Mouse (Mus musculus) thymus, adult 18-20 months (tissue): ENCODE data around the gene Acox3.
"Not testable (repeated sequence)": the region's sequence is repeated elsewhere in the genome, so short reads cannot be mapped to it uniquely, and the experiment has no call there.

Experiments
- DNase-seq, 2 experiments: peaks; one replicate each; pipeline ENCODE4 v3.0.0; 2022; ENCODE audit warnings: mixed read lengths in 2 of 2

Acox3 gene

DNA sequence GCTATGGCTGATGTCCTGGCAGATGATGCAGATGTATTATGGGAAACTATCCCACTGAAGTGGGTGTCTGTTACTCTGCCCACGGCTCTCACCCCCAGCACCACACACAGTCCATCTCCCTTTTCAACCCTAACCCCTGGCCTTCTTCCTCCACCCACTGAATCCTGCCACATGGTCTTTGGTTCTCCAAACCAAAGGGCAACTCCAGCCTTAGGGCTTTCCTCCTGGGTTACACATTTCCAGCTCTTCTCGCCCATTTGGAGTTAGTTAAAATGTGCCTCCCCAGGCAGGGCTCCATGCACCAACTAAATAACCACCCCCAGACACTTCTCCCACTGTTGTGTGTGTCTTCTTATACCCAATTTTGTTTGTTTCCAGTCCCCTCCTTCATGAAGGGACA is 4.4 kb upstream of the Acox3 start:
- DNase-seq = no peak

GRCm38 (mm10) chr5:35579247-35579893 is 3.5 kb upstream of the Acox3 start:
- no peak for DNase-seq

DNA sequence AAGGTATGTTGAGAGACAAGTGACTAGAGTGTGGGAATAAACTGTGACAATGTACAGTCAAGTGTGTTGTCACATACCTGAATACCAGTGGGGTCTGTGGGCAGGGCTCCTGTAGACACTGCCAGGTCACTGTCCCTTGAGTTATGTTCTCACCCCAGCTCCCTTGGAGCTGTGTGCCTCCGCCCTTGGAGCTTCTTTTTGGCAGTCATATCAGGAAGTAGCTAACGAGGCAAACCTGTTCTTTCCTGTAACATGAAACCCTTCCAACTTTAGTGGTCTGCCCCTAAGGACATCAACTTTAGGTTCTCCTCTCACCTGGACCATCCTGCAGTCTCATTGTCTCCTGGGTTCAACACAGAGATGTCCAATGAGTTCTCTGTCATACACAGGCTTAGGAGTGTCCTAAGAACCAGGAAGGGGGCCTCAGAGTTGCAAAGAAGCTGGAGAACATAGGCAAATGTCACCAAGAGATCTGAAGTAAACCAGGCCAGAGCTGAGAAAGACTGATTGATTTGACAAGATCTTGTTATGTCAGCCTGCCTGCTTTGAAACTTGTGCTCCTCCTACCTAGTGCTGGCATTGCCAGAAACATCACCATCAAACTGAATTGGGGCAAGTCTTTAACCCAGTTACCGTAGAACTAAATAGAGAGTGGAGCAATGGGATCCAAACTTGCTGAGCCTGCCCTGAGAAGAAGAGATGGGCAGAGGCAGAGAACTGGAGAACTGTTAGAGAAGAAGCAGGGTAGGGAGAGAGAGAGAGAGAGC is 2.5 kb upstream of the Acox3 start:
- no peak for DNase-seq

- DNase-seq = no peak
Observed at GRCm38 (mm10) chr5:35583221-35583783, 462 bp downstream of the Acox3 start.

GRCm38 (mm10) chr5:35584259-35584658 is 1.4 kb downstream of the Acox3 start:
- DNase-seq = not testable (repeated sequence)

DNA sequence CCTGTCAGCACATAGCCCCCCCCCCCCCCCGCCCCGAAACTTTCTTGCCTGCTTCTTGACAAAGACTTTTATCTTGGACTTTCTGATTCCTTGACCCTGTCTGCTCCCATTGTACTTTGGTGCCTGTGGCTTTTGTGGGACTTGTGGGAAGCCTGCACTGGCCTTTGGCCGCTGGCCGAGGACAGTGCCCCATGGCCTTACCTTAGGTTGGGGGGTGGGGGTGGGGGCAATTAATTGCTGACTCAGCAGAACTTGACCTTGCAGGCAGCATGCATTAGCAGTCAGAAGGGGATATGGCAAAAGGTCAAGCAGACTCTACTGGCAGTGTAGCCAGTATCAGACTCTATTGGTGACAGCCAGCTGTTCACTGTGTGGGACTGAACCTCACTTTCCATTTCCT is 8.7 kb downstream of the Acox3 start:
- DNase-seq = no peak

DNA sequence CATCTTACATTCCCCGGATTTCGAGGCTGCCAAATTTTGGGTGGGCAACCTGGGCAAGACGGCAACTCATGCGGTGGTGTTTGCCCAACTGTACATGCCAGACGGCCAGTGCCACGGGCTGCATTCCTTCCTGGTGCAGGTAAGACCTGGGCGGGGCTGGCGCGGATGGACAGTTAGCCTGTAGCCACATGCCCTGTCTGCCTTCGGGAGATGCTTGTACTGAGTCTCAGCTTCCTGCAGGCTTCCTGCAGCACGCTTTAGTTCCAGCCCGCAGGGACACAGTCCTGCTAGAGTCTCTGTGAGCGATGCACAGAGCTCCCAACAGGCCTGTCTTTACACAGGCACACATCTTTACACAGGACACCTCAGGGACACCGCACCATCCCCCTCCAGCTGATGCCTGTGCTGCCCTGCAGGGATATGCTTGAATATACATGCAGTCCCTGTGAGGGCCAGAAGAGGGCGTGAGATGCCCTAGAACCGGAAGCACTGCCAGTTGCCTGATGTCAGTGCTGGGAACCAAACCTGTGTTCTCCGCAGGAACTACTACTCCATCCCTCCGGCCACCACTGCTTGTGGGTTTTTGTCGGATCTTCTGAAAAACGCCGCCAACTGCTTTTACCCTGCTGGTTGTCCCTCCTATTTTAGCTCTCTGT is 9.4 kb downstream of the Acox3 start:
- DNase-seq = no peak

- DNase-seq = no peak
Observed at GRCm38 (mm10) chr5:35592824-35593223, 10.0 kb downstream of the Acox3 start.

GRCm38 (mm10) chr5:35593272-35593671 is 10.4 kb downstream of the Acox3 start:
- DNase-seq = no peak

DNA sequence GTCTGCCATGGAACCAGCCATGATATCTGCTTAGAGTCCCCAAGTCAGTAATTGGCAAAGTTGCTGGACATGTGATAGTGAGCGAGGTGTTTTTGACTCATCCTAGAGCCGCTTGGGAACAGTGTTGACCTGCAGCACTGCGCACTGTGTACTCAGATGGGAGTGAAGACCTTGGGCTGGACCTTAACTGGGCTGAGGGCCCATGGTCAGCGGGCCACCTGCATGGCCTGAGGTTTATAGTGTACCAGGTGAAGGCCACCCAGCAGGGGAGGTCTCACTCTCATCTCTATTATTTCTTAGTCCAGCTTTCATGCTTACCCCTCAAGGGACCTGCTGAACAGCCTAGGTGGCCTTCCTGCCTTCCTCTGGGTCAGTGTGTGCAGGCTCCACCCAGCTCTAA is 11.9 kb downstream of the Acox3 start:
- DNase-seq = no peak

GRCm38 (mm10) chr5:35595706-35596105 is 12.9 kb downstream of the Acox3 start:
- peak in 1 of 2 experiments; percentile 22 for DNase-seq

DNA sequence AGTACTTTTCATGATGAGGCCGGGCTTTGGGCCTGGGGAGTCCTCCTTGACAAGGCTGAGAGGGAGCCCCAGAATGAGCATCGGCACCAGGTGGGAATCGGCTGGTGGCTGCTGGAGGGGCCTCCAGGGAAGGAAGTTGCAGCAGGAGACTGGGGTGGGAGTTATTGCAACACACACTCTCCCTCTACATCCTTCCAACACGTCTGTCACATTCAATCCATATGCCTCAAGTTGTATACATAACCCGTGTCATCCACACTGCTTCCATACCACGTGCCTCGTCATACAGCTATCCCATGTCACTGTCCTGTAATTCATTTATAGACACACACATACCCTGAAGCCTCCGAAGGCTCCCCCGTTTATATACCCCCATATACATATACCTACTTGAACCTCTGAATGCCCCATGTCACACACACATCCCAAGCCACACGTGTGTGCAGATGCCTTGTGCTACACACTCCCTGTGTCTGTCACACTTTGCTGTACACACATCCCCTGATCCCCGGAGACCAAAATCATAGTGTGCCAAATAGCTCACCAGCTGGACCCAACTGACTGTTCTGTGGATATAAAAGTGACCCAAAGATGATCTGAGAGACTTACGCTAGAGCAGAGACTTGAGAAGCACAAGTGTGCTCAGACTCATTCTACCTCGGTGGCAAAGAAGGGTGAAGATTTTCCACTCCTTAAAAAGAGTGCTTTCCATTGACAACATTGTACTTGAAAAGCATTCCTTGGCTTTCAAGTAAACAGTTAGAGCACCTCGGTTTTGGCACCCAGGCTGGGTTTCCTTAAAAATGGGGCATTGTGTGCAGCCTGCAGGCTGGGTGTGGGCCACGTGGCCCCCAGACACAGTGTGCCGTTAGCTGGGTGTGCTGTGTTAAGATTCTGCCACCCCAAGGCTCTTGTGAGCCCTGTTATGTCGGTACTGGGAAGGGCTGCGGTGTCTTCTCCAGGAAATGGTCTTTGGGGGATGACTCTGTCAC is 13.6 kb downstream of the Acox3 start:
- no peak for DNase-seq

- no peak for DNase-seq
Observed at GRCm38 (mm10) chr5:35600233-35600632, 17.4 kb downstream of the Acox3 start.

GRCm38 (mm10) chr5:35601526-35601925 is 18.7 kb downstream of the Acox3 start:
- no peak for DNase-seq

- DNase-seq = no peak
Observed at GRCm38 (mm10) chr5:35605355-35605754, 22.5 kb downstream of the Acox3 start.

GRCm38 (mm10) chr5:35606800-35607199 is 24.0 kb downstream of the Acox3 start:
- no peak for DNase-seq

GRCm38 (mm10) chr5:35607784-35608183 is 24.9 kb downstream of the Acox3 start:
- DNase-seq = no peak

DNA sequence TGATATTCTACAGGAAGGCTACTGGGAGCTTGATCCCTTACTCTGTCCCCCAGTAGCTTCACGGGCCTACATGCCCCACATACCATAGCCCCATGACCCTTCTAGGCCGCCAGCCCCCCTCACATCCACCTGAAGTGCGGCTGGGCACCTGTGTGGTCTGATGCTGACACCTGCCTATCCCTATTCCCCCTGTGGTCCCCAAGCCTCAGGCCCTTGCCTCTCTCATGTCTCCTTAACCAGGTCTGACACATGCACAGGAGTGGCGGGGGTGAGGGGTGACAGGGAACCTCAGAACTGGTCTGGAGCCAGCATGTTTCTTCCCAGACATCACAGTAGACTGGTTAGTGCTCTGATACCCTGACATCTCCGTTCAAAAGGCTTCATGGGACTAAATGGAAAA is 25.7 kb downstream of the Acox3 start:
- DNase-seq = no peak

DNA sequence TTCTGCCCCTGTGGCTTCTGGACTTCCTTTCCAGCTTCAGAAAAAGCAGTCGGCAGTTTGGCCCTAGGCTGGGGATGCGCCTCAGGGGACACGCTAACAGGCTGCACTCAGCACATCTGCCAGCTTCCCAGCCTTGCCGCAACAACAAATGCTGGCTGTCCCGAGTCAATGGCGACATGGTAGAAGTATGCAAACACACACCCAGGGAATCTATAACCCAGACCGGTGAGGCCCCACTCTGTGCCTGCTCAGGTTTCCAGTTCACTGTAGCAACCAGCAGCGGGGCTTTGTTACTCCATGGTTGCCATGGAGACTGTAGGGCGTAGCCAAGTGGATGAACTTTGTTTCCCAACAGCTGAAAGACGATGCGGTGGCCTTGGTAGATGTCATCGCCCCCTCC is 26.5 kb downstream of the Acox3 start:
- no peak for DNase-seq

- DNase-seq = no peak
Observed at GRCm38 (mm10) chr5:35609971-35610370, 27.1 kb downstream of the Acox3 start.

- DNase-seq = no peak
Observed at GRCm38 (mm10) chr5:35610381-35610780, 27.5 kb downstream of the Acox3 start.

GRCm38 (mm10) chr5:35611170-35611569 is 28.3 kb downstream of the Acox3 start:
- no peak for DNase-seq
